Mouse (Mus musculus): ENCODE measurements at regions not wholly inside any gene's neighbourhood (a gene's known extent, or its start where the extent isn't known, plus 50 kb on each side); places are given as distances from the start of the nearest gene placed in this dataset.

- no peak for TF ChIP-seq CTCF (conservative IDR thresholded peaks at IDR 0.05; ENCODE audit: insufficient read depth, insufficient read length, low read depth, low read length)
- no peak for TF ChIP-seq POLR2A (IDR thresholded peaks at IDR 0.05; ENCODE audit: low read depth, low read length)
Observed at GRCm38 (mm10) chr4:54370909-54371308, 545.1 kb downstream of the Tmem38b start.

All from kidney, adult 2 months (tissue).